Mouse (Mus musculus): ENCODE measurements around the gene Plekhh3. TPM values are rescaled to one million over a fixed set of nuclear protein-coding genes. Genes with fewer than 3 reads are reported as not detected.

The Plekhh3 gene
- polyA plus RNA-seq (2014; fragmentation: Illumina TruSeq; extraction: RNeasy Lipid Tissue Mini Kit (QIAGEN cat#74804); ENCODE audit: insufficient read depth, low read depth, low replicate concordance) = 10.0 TPM

GRCm38 (mm10) chr11:101170811-101171610 lies at the start of gene Plekhh3:
Gene Plekhh3, minus strand, starts transcription at chr11:101171351.

GRCm38 (mm10) chr11:101174851-101175628 lies 3.9 kb upstream of the Plekhh3 start, which contains the start of gene Ccr10:
Gene Ccr10, minus strand, starts transcription at chr11:101175443.

GRCm38 (mm10) chr11:101170354-101170810 lies 769 bp downstream of the Plekhh3 start, which contains the start of gene Cntnap1:
Gene Cntnap1, plus strand, starts transcription at chr11:101170523.

GRCm38 (mm10) chr11:101155728-101156371 lies 15.3 kb downstream of the Plekhh3 start, which contains the start of gene Tubg2:
Gene Tubg2, plus strand, starts transcription at chr11:101155907.

GRCm38 (mm10) chr11:101119761-101120544 lies 51.2 kb downstream of the Plekhh3 start, which contains the start of the genes Retreg3 and Tubg1:
Gene Retreg3, minus strand, starts transcription at chr11:101119893.
Gene Tubg1, plus strand, starts transcription at chr11:101119938.

Other genes starting within 250 kb of the Plekhh3 start
- 49.6 TPM for gene Stat3, start 231.8 kb downstream of the Plekhh3 start, polyA plus RNA-seq (2014; fragmentation: Illumina TruSeq; extraction: RNeasy Lipid Tissue Mini Kit (QIAGEN cat#74804); ENCODE audit: insufficient read depth, low read depth, low replicate concordance)
- gene Cavin1, start 200.5 kb downstream of the Plekhh3 start, polyA plus RNA-seq (2014; fragmentation: Illumina TruSeq; extraction: RNeasy Lipid Tissue Mini Kit (QIAGEN cat#74804); ENCODE audit: insufficient read depth, low read depth, low replicate concordance) = 204 TPM
- 24.3 TPM for gene Atp6v0a1, start 161.9 kb downstream of the Plekhh3 start, polyA plus RNA-seq (2014; fragmentation: Illumina TruSeq; extraction: RNeasy Lipid Tissue Mini Kit (QIAGEN cat#74804); ENCODE audit: insufficient read depth, low read depth, low replicate concordance)
- gene Naglu, start 101.3 kb downstream of the Plekhh3 start, polyA plus RNA-seq (2014; fragmentation: Illumina TruSeq; extraction: RNeasy Lipid Tissue Mini Kit (QIAGEN cat#74804); ENCODE audit: insufficient read depth, low read depth, low replicate concordance) = 10.0 TPM
- 0.35 TPM for gene Hsd17b1, start 92.9 kb downstream of the Plekhh3 start, polyA plus RNA-seq (2014; fragmentation: Illumina TruSeq; extraction: RNeasy Lipid Tissue Mini Kit (QIAGEN cat#74804); ENCODE audit: insufficient read depth, low read depth, low replicate concordance)
- gene Coasy, start 88.8 kb downstream of the Plekhh3 start, polyA plus RNA-seq (2014; fragmentation: Illumina TruSeq; extraction: RNeasy Lipid Tissue Mini Kit (QIAGEN cat#74804); ENCODE audit: insufficient read depth, low read depth, low replicate concordance) = 19.9 TPM
- 33.0 TPM for gene Mlx, start 84.1 kb downstream of the Plekhh3 start, polyA plus RNA-seq (2014; fragmentation: Illumina TruSeq; extraction: RNeasy Lipid Tissue Mini Kit (QIAGEN cat#74804); ENCODE audit: insufficient read depth, low read depth, low replicate concordance)
- 6.5 TPM for gene Psmc3ip, start 75.9 kb downstream of the Plekhh3 start, polyA plus RNA-seq (2014; fragmentation: Illumina TruSeq; extraction: RNeasy Lipid Tissue Mini Kit (QIAGEN cat#74804); ENCODE audit: insufficient read depth, low read depth, low replicate concordance)
- 36.3 TPM for gene Retreg3, start 51.5 kb downstream of the Plekhh3 start, polyA plus RNA-seq (2014; fragmentation: Illumina TruSeq; extraction: RNeasy Lipid Tissue Mini Kit (QIAGEN cat#74804); ENCODE audit: insufficient read depth, low read depth, low replicate concordance)
- 16.8 TPM for gene Tubg1, start 51.4 kb downstream of the Plekhh3 start, polyA plus RNA-seq (2014; fragmentation: Illumina TruSeq; extraction: RNeasy Lipid Tissue Mini Kit (QIAGEN cat#74804); ENCODE audit: insufficient read depth, low read depth, low replicate concordance)
- 1.1 TPM for gene Tubg2, start 15.4 kb downstream of the Plekhh3 start, polyA plus RNA-seq (2014; fragmentation: Illumina TruSeq; extraction: RNeasy Lipid Tissue Mini Kit (QIAGEN cat#74804); ENCODE audit: insufficient read depth, low read depth, low replicate concordance)
- gene Cntnap1, start 828 bp downstream of the Plekhh3 start, polyA plus RNA-seq (2014; fragmentation: Illumina TruSeq; extraction: RNeasy Lipid Tissue Mini Kit (QIAGEN cat#74804); ENCODE audit: insufficient read depth, low read depth, low replicate concordance) = 0.62 TPM
- 0.13 TPM for gene Ccr10, start 4.1 kb upstream of the Plekhh3 start, polyA plus RNA-seq (2014; fragmentation: Illumina TruSeq; extraction: RNeasy Lipid Tissue Mini Kit (QIAGEN cat#74804); ENCODE audit: insufficient read depth, low read depth, low replicate concordance)
- 23.4 TPM for gene Ezh1, start 55.1 kb upstream of the Plekhh3 start, polyA plus RNA-seq (2014; fragmentation: Illumina TruSeq; extraction: RNeasy Lipid Tissue Mini Kit (QIAGEN cat#74804); ENCODE audit: insufficient read depth, low read depth, low replicate concordance)
- 682 TPM for gene Ramp2, start 74.7 kb upstream of the Plekhh3 start, polyA plus RNA-seq (2014; fragmentation: Illumina TruSeq; extraction: RNeasy Lipid Tissue Mini Kit (QIAGEN cat#74804); ENCODE audit: insufficient read depth, low read depth, low replicate concordance)
- 121 TPM for gene Vps25, start 82.4 kb upstream of the Plekhh3 start, polyA plus RNA-seq (2014; fragmentation: Illumina TruSeq; extraction: RNeasy Lipid Tissue Mini Kit (QIAGEN cat#74804); ENCODE audit: insufficient read depth, low read depth, low replicate concordance)
- 9.4 TPM for gene Wnk4, start 89.2 kb upstream of the Plekhh3 start, polyA plus RNA-seq (2014; fragmentation: Illumina TruSeq; extraction: RNeasy Lipid Tissue Mini Kit (QIAGEN cat#74804); ENCODE audit: insufficient read depth, low read depth, low replicate concordance)
- gene Cntd1, start 107.7 kb upstream of the Plekhh3 start, polyA plus RNA-seq (2014; fragmentation: Illumina TruSeq; extraction: RNeasy Lipid Tissue Mini Kit (QIAGEN cat#74804); ENCODE audit: insufficient read depth, low read depth, low replicate concordance) = 0.25 TPM
- gene Coa3, start 107.8 kb upstream of the Plekhh3 start, polyA plus RNA-seq (2014; fragmentation: Illumina TruSeq; extraction: RNeasy Lipid Tissue Mini Kit (QIAGEN cat#74804); ENCODE audit: insufficient read depth, low read depth, low replicate concordance) = 157 TPM
- 89.2 TPM for gene Becn1, start 130.9 kb upstream of the Plekhh3 start, polyA plus RNA-seq (2014; fragmentation: Illumina TruSeq; extraction: RNeasy Lipid Tissue Mini Kit (QIAGEN cat#74804); ENCODE audit: insufficient read depth, low read depth, low replicate concordance)
- gene Psme3, start 144.9 kb upstream of the Plekhh3 start, polyA plus RNA-seq (2014; fragmentation: Illumina TruSeq; extraction: RNeasy Lipid Tissue Mini Kit (QIAGEN cat#74804); ENCODE audit: insufficient read depth, low read depth, low replicate concordance) = 33.8 TPM
- gene Aoc2, start 153.7 kb upstream of the Plekhh3 start, polyA plus RNA-seq (2014; fragmentation: Illumina TruSeq; extraction: RNeasy Lipid Tissue Mini Kit (QIAGEN cat#74804); ENCODE audit: insufficient read depth, low read depth, low replicate concordance) = 0.70 TPM
- 4.7 TPM for gene Aoc3, start 159.3 kb upstream of the Plekhh3 start, polyA plus RNA-seq (2014; fragmentation: Illumina TruSeq; extraction: RNeasy Lipid Tissue Mini Kit (QIAGEN cat#74804); ENCODE audit: insufficient read depth, low read depth, low replicate concordance)
- gene G6pc, start 196.2 kb upstream of the Plekhh3 start, polyA plus RNA-seq (2014; fragmentation: Illumina TruSeq; extraction: RNeasy Lipid Tissue Mini Kit (QIAGEN cat#74804); ENCODE audit: insufficient read depth, low read depth, low replicate concordance) = not detected
- gene Aarsd1, start 246.3 kb upstream of the Plekhh3 start, polyA plus RNA-seq (2014; fragmentation: Illumina TruSeq; extraction: RNeasy Lipid Tissue Mini Kit (QIAGEN cat#74804); ENCODE audit: insufficient read depth, low read depth, low replicate concordance) = 26.8 TPM